Mouse (Mus musculus) gastrocnemius, postnatal 14 days (tissue): ENCODE results near the gene Gm5458. TPM values are rescaled to one million over a fixed set of nuclear protein-coding genes. Genes with fewer than 3 reads are reported as not detected.
"Not testable (repeated sequence)": the region's sequence is repeated elsewhere in the genome, so short reads cannot be mapped to it uniquely, and the experiment has no call there.

ENCODE experiments used
- DNase-seq: peaks from one replicate; pipeline ENCODE4 v3.0.0; 2021; ENCODE audit warnings: mixed read lengths
- intact Hi-C: fragments of 180-260 bp; cut with DNase I; formaldehyde crosslinking; loops from one replicate; pipeline ENCODE4 v1.15.1; 2025; ENCODE audit warnings: low total_unique reads
- long read RNA-seq, 2 experiments: library from polyadenylated mRNA; stranded (forward); transcript quantifications; one replicate each; pipeline ENCODE4 v2.0.0; 2021
- total RNA-seq, 2 experiments: library from RNA; stranded (reverse); gene quantifications; 2 replicates each; pipeline ENCODE4 v1.2.3; 2021

The Gm5458 gene
- not detected for total RNA-seq
- long read RNA-seq, experiment 1: 0 reads
- long read RNA-seq, experiment 2: 0 reads

GRCm38 (mm10) chr14:19602481-19602880 is at the start of gene Gm5458:
TSS of gene Gm5458 (minus strand) at chr14:19602581.
- DNase-seq, intact Hi-C loops: not testable (repeated sequence)

GRCm38 (mm10) chr14:19646232-19646631 is 43.9 kb upstream of the Gm5458 start:
- intact Hi-C loops: no loop called here
- no peak for DNase-seq

- peak; percentile 29 for DNase-seq
These were observed 17.3 kb downstream of the Gm5458 start, which contains the start of gene Gm2237 for GRCm38 (mm10) chr14:19584804-19585667. TSS of gene Gm2237 (minus strand) at chr14:19585135.

GRCm38 (mm10) chr14:19549863-19550262 is 52.5 kb downstream of the Gm5458 start, which contains the start of gene Gm2244:
TSS of gene Gm2244 (minus strand) at chr14:19549963.
- intact Hi-C loops, DNase-seq: not testable (repeated sequence)

More at GRCm38 (mm10) chr14:19584804-19585667, 17.3 kb downstream of the Gm5458 start, which contains the start of gene Gm2237:
- intact Hi-C loops: not testable (repeated sequence)

Other genes starting within 250 kb of the Gm5458 start
- not detected for gene Gm21738, start 183.7 kb downstream of the Gm5458 start, total RNA-seq
- not detected for gene Gm2244, start 52.6 kb downstream of the Gm5458 start, total RNA-seq
- 1 to 10 TPM in 1 of 2 experiments, under 1 TPM in 1; 0.47 to 2.1 TPM for gene Gm2237, start 17.4 kb downstream of the Gm5458 start, total RNA-seq
- 10 to 100 TPM; 46.5 to 62.5 TPM for gene Nid2, start 148.7 kb upstream of the Gm5458 start, total RNA-seq
- gene Rtraf, start 221.2 kb upstream of the Gm5458 start, total RNA-seq: 10 to 100 TPM; 68.0 to 70.2 TPM